Mouse (Mus musculus): ENCODE measurements around the gene 1700010B08Rik. TPM values are rescaled to one million over a fixed set of nuclear protein-coding genes. Genes with fewer than 3 reads are reported as not detected.
"Not testable (repeated sequence)": the region's sequence is repeated elsewhere in the genome, so short reads cannot be mapped to it uniquely, and the experiment has no call there.

1700010B08Rik gene
- total RNA-seq (2021) = not detected

DNA sequence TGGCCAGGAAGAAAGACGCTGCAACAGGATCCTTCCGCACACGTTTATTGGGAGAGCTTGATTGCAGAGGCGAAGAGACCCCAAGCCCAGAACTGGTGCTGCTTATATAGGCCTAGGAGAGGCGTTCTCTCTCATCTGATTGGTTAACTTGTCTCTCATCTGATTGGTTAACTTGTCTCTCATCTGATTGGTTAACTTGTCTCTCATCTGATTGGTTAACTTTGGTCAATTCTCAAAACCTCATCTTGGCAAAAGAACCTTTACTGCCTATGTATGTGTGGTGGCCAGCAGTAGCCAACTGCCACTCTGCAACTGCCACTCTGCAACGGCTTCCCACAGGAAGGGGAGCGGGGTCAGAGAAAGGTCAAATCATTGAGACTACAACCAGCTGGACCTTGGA is at the start of gene 1700010B08Rik:
Gene 1700010B08Rik, plus strand, starts transcription at position 301 of the 400 bp plus-strand sequence.
- DNase-seq (ENCODE audit: low spot score); intact Hi-C loops (cut with DNase I): not testable (repeated sequence)

GRCm38 (mm10) chr2:173672328-173672896 is 46.8 kb upstream of the 1700010B08Rik start:
- intact Hi-C loops (cut with DNase I) = no loop called here
- no peak for DNase-seq (ENCODE audit: low spot score)

DNA sequence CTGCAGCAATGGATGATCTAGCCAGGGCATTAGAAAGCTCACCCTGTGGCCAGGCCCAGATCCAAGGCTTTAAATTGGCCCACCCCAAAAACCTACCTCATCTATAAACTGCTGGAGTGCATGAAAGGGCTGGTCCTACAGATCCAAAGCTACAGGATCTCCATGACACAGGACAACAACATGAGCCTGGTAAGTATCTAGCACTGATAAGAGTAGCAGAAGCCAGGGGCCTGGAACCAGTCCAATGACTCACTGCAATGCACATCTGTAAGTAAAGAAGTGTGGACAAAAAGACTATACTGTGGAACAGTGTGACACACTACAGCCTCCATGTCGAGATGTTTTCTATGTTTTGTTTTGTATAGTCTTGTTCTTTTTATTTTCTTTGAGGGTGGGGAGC is 45.7 kb upstream of the 1700010B08Rik start:
- intact Hi-C loops (cut with DNase I) = no loop called here
- DNase-seq (ENCODE audit: low spot score) = no peak

DNA sequence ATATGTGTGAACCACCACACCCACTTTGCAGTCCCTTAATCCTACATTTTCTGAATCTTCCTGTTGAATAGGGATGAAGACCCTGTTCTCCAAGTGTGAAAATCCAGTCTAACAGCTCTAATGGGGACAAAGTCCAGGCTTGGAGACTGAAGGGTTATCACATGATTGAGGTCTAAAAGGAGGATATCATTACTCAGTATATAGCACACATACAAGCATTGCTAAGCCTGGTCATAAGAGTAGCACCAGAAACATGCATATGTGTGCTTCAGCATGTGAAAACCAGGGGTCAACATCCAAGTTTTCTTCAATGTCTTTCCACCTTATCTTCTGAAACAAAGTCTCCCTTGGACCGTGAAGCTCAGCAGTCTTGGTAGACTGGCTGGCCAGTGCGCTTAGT is 40.6 kb upstream of the 1700010B08Rik start:
- intact Hi-C loops (cut with DNase I) = no loop called here
- DNase-seq (ENCODE audit: low spot score) = no peak

GRCm38 (mm10) chr2:173679217-173679616 is 40.0 kb upstream of the 1700010B08Rik start:
- intact Hi-C loops (cut with DNase I) = no loop called here
- no peak for DNase-seq (ENCODE audit: low spot score)

DNA sequence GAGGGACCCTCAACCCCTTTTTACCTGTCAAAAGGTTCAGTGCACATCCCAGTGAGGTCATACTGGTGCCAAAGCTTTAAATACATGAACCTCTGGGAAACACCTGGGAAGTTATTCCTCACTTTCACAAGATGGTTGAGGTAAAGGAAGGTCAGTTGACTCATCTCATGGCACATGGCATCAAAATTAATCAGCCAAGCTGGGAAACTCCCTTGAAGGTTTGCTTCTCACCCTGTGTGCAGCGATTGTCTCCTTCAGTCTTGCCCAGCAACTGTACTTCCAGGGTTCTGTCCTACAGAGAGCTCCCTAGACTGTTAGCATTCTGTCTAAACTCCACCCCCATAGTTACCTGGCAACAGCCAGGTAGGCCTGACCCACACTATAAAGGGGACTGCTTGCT is 39.1 kb upstream of the 1700010B08Rik start:
- intact Hi-C loops (cut with DNase I) = no loop called here
- no peak for DNase-seq (ENCODE audit: low spot score)

GRCm38 (mm10) chr2:173682773-173683172 is 36.4 kb upstream of the 1700010B08Rik start:
- intact Hi-C loops (cut with DNase I) = no loop called here
- no peak for DNase-seq (ENCODE audit: low spot score)

DNA sequence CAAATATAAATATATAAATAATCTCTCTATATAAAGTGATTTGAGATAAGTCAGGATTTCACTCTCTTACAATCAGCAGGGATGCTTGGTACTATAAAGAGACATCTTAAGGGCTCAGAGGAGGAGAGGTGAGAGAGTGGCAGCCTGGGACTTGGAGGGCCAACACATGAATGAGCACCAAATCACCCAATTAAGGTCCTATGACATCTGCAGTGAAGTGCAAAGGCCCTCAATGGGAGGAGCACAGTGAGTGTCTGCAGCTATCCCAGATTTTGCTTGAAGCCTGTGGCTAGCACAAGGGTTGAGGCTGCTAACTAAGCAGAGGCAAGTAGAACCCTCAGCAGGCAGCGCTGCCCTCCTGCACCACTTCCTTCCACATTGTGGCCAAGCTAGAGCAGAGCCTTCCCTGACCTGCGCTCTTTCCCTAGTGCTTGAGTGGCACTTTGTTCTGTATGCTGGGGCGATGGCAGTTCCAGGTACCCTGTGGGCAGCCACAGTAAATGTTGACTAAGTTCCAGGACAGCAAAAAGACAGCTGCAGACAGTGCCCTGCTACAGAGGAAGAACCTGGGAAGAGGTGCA is 33.3 kb upstream of the 1700010B08Rik start:
- intact Hi-C loops (cut with DNase I) = no loop called here
- no peak for DNase-seq (ENCODE audit: low spot score)

DNA sequence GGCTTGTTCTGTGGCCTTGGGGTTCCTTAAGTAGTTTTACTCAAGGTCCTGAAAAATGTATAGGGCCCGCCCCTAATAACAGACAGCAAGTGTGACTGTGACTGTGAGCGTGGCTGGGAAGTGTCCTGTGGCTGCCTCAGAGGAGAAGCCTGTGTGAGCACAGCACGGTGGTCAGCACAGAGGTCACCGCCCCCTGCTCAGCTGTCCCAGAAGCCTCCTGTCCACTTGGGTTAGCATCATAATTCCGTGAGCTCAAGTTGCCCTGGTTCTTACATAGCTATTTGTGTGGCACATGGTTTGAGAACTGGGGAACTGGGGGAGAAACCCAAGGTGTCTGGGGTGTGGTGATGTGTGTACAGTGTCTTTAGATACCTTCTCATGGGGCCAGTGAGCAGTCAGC is 31.9 kb upstream of the 1700010B08Rik start:
- DNase-seq (ENCODE audit: low spot score) = no peak

DNA sequence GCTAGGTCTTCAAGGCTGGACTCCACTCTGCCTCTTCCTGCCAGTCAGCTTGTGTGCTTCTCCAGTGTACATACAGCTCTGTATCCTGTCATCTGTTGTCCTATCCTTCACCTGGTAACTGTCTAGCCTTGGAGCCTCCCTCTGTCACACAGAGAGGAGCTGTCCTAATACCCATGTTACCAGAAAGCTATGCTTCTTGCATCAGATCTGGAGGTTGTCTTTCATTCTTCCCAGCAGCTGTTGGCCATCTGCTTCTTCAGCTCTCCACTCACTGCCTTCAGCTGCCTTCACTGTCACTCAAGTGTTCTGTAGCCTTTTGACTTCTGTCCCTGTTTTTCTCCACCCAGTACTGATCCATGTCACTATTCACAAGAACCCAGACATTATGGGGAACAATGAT is 29.4 kb upstream of the 1700010B08Rik start:
- DNase-seq (ENCODE audit: low spot score) = no peak
- intact Hi-C loops (cut with DNase I) = no loop called here

More for the DNA sequence above, 31.9 kb upstream of the 1700010B08Rik start:
- intact Hi-C loops (cut with DNase I) = no loop called here

DNA sequence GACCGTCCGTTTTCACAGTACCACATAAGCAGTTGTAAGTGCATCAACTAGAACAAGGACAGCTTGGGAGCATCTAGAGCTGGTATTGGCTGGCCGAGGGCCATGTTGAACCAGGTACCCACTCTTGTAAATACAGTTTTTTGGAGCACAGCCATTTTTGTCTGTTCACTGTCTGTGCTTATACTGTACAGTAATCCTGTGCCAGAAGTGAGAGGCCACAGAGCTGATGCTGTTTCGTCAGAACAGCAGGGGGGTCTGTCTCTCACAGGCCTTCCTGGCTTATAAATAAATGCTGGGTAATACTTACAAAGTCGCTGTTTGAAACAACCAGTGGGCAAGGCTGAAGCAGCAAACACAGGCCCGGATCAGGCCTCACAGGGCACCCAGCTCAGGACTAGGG is 27.5 kb upstream of the 1700010B08Rik start:
- intact Hi-C loops (cut with DNase I) = no loop called here

GRCm38 (mm10) chr2:173692693-173693092 is 26.5 kb upstream of the 1700010B08Rik start:
- no peak for DNase-seq (ENCODE audit: low spot score)
- intact Hi-C loops (cut with DNase I) = no loop called here

More for the DNA sequence above, 27.5 kb upstream of the 1700010B08Rik start:
- no peak for DNase-seq (ENCODE audit: low spot score)

DNA sequence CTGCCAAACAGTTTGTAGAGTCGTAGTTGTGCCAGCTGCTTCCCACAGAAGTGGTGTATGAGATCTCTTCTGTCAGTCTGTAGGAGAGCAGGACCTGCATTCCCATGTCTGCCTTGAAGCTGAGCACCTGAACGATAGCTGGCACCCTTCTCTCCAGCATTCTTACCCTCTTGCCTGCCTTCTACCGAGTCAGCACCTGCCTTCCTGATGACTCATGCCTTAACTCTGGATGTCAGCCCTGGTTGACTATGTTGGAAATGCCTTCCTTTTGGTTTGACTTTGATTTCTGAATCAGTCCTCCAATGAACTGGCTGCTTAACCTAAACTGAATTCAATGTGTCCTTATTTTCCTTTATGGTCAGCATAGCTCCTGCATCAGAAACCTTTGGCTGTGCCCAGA is 20.4 kb upstream of the 1700010B08Rik start:
- intact Hi-C loops (cut with DNase I) = no loop called here
- no peak for DNase-seq (ENCODE audit: low spot score)

DNA sequence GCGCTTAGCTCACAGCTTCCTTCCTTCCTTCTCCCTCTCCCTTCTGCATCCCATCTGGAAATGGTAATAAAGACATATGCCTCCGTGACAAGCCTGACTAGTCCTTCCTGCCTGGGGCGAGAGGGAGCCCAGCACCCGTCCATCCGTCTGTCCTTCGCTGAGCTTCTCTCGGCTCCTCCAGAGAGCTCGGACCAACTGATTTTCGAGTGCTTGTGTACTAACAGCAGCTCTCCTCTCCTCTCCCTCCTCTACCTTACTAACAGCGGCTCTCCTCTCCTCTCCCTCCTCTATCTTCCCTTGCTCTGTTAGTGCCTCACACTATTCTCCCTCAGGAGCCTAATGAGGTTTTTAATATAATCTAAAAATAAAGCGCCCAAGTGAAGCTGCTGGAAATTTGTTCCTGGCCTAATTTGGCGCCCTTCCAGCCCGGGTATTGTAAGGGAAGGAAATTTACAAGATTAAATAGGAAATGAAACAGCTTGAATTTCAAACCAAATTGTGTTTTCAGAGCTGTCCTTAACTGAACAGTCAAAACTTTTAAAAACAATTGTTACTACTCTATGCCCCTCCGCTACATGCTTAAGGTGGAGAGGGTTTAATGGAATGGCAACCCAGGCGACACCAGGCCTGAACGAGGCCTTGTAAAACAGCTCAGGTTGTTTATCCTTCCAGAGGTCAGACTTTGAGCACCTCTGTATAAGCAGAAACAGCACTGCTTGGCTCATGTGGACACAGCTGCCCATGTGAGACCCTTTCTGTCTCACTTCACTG is 16.9 kb upstream of the 1700010B08Rik start:
- no peak for DNase-seq (ENCODE audit: low spot score)
- intact Hi-C loops (cut with DNase I) = loop anchor here (10.0 kb wide), 1 partner anchor 87 kb away; no protein-coding TSS in a partner anchor

DNA sequence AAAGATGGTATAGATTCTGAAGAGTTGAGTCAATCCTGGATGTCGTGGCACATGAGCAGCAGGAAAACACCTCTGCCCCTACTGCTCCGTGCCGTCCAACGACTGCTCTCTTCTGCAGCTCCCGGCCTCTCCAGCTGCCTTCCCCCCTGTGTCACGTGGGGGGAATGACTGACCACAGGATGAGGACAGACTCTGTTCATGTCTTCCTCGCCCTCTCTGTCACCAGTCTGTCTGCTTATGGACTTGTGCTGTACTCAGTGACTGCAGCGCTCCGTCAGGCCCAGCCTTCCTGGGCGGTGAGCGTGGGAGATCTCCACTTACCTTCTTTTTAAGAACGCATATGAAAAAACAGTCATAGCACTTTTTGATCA is 16.4 kb upstream of the 1700010B08Rik start:
- intact Hi-C loops (cut with DNase I) = loop anchor here (10.0 kb wide), 1 partner anchor 88 kb away; no protein-coding TSS in a partner anchor
- no peak for DNase-seq (ENCODE audit: low spot score)

GRCm38 (mm10) chr2:173705827-173706551 is 13.2 kb upstream of the 1700010B08Rik start:
- DNase-seq (ENCODE audit: low spot score) = no peak
- intact Hi-C loops (cut with DNase I) = loop anchor here (10.0 kb wide), 1 partner anchor 91 kb away; no protein-coding TSS in a partner anchor

DNA sequence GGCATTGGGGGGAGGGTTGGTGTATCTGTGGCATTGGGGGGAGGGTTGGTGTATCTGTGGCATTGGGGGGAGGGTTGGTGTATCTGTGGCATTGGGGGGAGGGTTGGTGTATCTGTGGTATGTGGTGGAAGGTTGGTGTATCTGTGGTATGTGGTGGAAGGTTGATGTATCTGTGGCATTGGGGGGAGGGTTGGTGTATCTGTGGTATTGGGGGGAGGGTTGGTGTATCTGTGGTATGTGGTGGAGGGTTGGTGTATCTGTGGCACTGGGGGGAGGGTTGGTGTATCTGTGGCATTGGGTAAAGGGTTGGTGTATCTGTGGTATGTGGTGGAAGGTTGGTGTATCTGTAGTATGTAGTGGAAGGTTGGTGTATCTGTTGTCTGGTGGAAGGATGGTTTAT is 11.6 kb upstream of the 1700010B08Rik start:
- DNase-seq (ENCODE audit: low spot score) = not testable (repeated sequence)
- intact Hi-C loops (cut with DNase I) = loop anchor here (10.0 kb wide), 1 partner anchor 93 kb away; no protein-coding TSS in a partner anchor

- intact Hi-C loops (cut with DNase I) = no loop called here
- no peak for DNase-seq (ENCODE audit: low spot score)
Measured at GRCm38 (mm10) chr2:173710193-173710592, 9.0 kb upstream of the 1700010B08Rik start.

DNA sequence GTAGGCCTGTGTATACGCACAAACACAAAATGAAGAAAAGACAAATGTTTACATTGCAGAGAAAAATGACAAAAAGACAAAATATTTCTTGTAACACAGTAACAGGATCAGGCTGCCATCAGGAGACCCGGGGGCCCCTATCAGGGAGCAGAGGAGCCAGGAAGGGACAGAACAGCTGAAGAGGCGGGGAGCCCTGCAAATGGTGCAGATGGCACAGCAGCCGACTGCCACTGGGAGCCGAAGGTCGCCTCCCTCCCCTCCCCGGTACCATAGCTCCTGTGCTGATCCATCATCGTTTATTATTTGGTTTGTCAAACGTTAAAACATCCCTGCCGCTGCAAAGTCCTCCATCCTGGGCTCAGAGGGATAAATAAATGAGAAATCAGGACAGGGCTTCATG is 6.6 kb upstream of the 1700010B08Rik start:
- no peak for DNase-seq (ENCODE audit: low spot score)
- intact Hi-C loops (cut with DNase I) = no loop called here

- intact Hi-C loops (cut with DNase I) = no loop called here
- DNase-seq (ENCODE audit: low spot score) = no peak
Measured at GRCm38 (mm10) chr2:173713241-173713640, 6.0 kb upstream of the 1700010B08Rik start.

Measured in heart, postnatal 25 days (tissue).